Mouse (Mus musculus): ENCODE data around the gene Kxd1.

DNA sequence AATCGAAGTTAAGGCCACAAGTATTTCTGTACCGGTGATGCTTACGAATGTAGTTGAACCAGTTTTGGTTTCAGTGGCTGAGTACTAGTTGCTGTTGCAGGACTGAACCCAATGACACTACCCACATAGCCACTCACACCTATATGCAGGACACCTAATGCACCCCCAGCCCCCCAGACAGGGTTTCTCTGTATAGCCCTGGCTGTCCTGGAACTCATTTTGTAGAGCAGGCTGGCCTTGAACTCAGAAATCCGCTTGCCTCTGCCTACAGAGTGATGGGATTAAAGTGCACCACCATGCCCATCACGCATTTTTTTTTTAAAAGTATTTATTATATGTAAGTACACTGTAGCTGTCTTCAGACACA lies 20.7 kb downstream of the Kxd1 start:
- TF ChIP-seq CTCF (IDR thresholded peaks at IDR 0.05; ENCODE audit: low read depth, low read length) (no peak), GATA1 (IDR thresholded peaks at IDR 0.05; ENCODE audit: borderline replicate concordance, low read length) (no peak), POLR2AphosphoS5 (IDR thresholded peaks at IDR 0.05; ENCODE audit: insufficient replicate concordance, low read depth, low read length) (peak; percentile 81; the same call in 1 of the 2 replicates), TAL1 (conservative IDR thresholded peaks at IDR 0.05; ENCODE audit: low read depth, low read length) (no peak), GATA2 (IDR thresholded peaks at IDR 0.05; ENCODE audit: borderline replicate concordance, low read depth, low read length) (no peak)

Measured in G1E (cell line).